Mouse (Mus musculus) liver, postnatal 0 days (tissue): ENCODE measurements at regions not wholly inside any gene's neighbourhood (a gene's known extent, or its start where the extent isn't known, plus 50 kb on each side); places are given as distances from the start of the nearest gene placed in this dataset.

Experiments
- CTCF ChIP-seq: sonication (generic); IDR thresholded peaks from 2 replicates; pipeline ENCODE4 v1.5.1; 2016; ENCODE audit warnings: antibody characterized with exemption, low read depth
- EP300 ChIP-seq: IDR thresholded peaks from 2 replicates; pipeline ENCODE4 v1.6.1; 2016; ENCODE audit warnings: antibody characterized with exemption, low read depth, mild to moderate bottlenecking

DNA sequence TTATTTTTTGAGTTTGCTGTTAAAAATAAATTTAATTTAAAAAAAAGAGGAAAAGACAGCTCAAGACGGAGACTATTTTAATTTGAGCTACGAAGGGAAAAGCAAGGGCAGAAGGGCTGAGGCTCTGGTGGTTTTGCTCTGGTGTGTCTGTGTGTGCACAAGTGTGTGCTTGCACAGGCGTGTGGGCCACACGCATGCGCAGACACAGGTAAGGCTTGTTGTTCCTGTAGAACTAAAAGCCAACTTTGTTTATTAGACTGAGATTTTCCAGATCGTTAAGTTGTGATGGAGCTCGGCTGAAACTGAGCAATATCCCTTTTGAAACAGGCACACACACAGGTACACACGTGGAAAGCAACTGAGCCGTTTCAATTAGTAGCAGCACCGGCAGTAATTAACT is 183.1 kb downstream of the Cdc5l start:
- TF ChIP-seq CTCF (no peak), EP300 (no peak)
